Mouse (Mus musculus) embryonic facial prominence, embryonic 10.5 days (tissue): ENCODE data around the gene Commd9. TPM values are rescaled to one million over a fixed set of nuclear protein-coding genes. Genes with fewer than 3 reads are reported as not detected.

Source experiments
- DNase-seq: peaks from one replicate; pipeline ENCODE4 v3.0.0-alpha.2; 2017; ENCODE audit warnings: low spot score
- H3K27ac ChIP-seq: fragments of 300-500 bp; sonication (generic); replicated peaks from 2 replicates; pipeline ENCODE4 v1.5.1; 2016; ENCODE audit warnings: mild to moderate bottlenecking
- H3K27me3 ChIP-seq: fragments of 300-500 bp; sonication (generic); replicated peaks from 2 replicates; pipeline ENCODE4 v1.6.1; 2016; ENCODE audit warnings: low read depth, mild to moderate bottlenecking; ENCODE audit not compliant: poor library complexity, severe bottlenecking
- H3K36me3 ChIP-seq: fragments of 300-500 bp; sonication (generic); replicated peaks from 2 replicates; pipeline ENCODE4 v1.6.1; 2016; ENCODE audit warnings: mild to moderate bottlenecking, moderate library complexity
- H3K4me1 ChIP-seq: fragments of 300-500 bp; sonication (generic); 2 replicates; pipeline ENCODE4 v1.6.1; 2016
- H3K4me3 ChIP-seq: fragments of 300-500 bp; sonication (generic); 2 replicates; pipeline ENCODE4 v1.5.1; 2016; ENCODE audit warnings: mild to moderate bottlenecking, moderate library complexity
- H3K9me3 ChIP-seq: fragments of 300-500 bp; sonication (generic); 2 replicates; pipeline ENCODE4 v1.6.1; 2016; ENCODE audit warnings: mild to moderate bottlenecking
- WGBS: fragments of 180-500 bp; shearing (Covaris S2); methylation state at CpG from one replicate; pipeline ENCODE4 v1.1.7; 2016; 5-methylcytosine and 5-hydroxymethylcytosine counted together
- polyA plus RNA-seq: library from polyadenylated mRNA; unstranded; fragments of >200 nt; fragmentation: Nextera tagmentation; extraction: Ambion mirVana; gene quantifications from 2 replicates; pipeline ENCODE4 v1.2.1, GENCODE M21; 2016

Gene Commd9
- polyA plus RNA-seq, result 60.6 and 61.8 TPM in 2 replicates

DNA sequence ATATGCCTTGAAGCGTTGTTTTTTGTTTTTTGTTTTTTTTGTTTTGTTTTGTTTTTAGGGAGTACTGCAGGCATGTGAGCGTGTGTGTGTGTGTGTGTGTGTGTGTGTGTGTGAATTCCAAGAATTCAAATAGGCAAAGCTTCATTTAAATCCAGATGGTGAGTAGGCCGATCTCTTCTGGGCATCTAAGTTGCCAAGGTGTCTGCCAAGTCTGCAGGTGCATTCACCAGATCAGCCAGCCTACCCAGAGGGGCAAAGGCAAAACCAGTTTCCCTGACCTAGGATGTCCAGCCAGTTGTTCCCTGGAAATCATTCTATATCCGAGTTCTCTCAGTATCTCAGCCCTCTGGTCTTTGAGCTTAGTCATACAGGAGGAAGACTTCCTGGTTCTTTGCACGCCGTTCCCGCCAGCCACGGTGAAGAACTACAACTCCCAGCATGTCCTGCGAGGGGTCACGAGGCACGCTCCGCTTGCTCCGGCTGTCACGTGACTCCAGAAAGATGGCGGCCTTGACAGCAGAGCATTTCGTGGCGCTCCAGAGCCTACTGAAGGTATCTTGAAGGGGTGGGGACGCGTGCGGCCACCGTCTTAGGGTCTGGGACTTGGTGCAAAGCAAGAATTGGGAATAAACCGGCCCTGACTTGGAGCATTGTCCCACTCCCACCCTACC, at the start of gene Commd9:
TSS of gene Commd9 (plus strand) at position 480 of the 671 bp plus-strand sequence.
- Histone ChIP-seq H3K9me3 (no peaks in the 10 kb centered on the region), H3K27ac (peak within 1 kb of the TSS; percentile 83), H3K4me3 (peak within 1 kb of the TSS; percentile 80), H3K27me3 (0 out of 2 replicates have a peak, but pooled peaks cover 25% of the 10 kb centered on the region), H3K36me3 (no peaks in the 10 kb centered on the region), H3K4me1 (peaks cover 14% of the 10 kb centered on the region)
- peak; percentile 93 for DNase-seq
- 13% methylated on average over 22 of the region's 22 CpGs for whole genome bisulfite sequencing

DNA sequence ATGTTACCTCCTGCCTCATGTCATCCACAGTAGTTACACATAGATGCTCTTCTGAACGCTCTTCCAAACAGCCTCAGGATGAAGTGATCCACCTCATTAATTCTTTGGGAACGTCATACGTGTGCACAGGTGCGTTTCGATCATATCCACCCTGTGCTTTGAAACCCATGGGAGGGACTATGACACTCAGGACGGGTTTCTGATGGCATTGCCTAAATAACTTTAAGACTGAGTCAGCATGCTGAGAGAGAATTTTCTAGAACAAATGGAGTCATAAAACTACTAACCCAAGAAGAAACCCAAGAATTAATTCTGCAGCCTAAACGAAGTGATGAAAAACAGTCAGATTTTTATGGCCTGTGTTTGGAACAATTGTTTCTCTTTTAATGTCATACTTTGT, 43.3 kb upstream of the Commd9 start:
- Histone ChIP-seq H3K27me3 (no peaks in the 10 kb centered on the region), H3K36me3 (no peaks in the 10 kb centered on the region), H3K27ac (no peak overlapping the region), H3K4me3 (no peak overlapping the region), H3K4me1 (no peaks in the 10 kb centered on the region), H3K9me3 (no peaks in the 10 kb centered on the region)
- no peak for DNase-seq
- WGBS, result 83% methylated on average over 7 of the region's 7 CpGs

DNA sequence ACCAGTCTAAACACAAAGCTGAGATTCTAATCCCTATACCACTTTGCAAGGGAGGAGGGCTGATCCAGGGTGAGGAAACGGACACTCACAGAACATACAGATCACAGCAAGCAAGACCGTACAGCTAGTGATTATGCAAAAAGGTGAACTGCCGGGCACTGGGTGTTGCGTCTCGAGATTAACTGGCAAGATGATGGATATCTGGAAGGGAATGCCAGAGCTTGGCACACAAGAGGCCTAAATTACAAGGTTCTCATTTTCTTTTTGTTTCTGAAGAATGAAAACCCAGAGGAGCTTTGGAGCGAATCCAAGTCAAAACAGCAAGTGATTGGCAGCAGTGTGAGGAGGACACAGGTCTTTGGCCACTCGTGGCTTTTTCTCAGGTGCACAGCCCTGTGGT, 31.3 kb upstream of the Commd9 start:
- H3K36me3 ChIP-seq, result no peaks in the 10 kb centered on the region
- DNase-seq, result no peak
- WGBS, result 82% methylated on average over 7 of the region's 7 CpGs
- no peak overlapping the region for H3K27ac ChIP-seq
- H3K4me3 ChIP-seq, result no peak overlapping the region
- H3K9me3 ChIP-seq, result no peaks in the 10 kb centered on the region
- H3K4me1 ChIP-seq, result peaks cover 7% of the 10 kb centered on the region
- H3K27me3 ChIP-seq, result no peaks in the 10 kb centered on the region

DNA sequence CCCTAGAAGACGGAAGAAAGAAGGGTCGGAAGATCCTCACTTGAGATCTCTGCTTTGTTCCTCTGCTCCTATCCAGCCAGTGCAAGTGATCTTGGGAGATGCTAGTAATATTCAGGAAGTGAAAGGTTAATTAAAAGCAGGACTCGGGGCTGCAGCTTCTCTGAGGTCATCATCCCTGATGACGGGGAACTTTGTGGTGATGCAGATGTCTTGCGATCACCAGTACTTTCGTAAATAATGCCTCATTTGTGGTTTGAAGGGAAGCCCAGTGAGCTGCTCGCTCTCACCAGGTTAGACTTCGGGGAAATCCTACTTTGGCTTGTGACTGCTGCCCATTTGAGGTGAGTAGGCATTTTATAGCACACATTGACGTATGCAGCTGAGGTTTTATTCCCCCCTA, 29.9 kb upstream of the Commd9 start:
- WGBS, result 55% methylated on average over 9 of the region's 9 CpGs
- no peaks in the 10 kb centered on the region for H3K36me3 ChIP-seq
- DNase-seq, result peak; percentile 25
- no peak overlapping the region for H3K27ac ChIP-seq
- H3K9me3 ChIP-seq, result no peaks in the 10 kb centered on the region
- peaks cover 7% of the 10 kb centered on the region for H3K4me1 ChIP-seq
- no peak overlapping the region for H3K4me3 ChIP-seq
- H3K27me3 ChIP-seq, result no peaks in the 10 kb centered on the region

DNA sequence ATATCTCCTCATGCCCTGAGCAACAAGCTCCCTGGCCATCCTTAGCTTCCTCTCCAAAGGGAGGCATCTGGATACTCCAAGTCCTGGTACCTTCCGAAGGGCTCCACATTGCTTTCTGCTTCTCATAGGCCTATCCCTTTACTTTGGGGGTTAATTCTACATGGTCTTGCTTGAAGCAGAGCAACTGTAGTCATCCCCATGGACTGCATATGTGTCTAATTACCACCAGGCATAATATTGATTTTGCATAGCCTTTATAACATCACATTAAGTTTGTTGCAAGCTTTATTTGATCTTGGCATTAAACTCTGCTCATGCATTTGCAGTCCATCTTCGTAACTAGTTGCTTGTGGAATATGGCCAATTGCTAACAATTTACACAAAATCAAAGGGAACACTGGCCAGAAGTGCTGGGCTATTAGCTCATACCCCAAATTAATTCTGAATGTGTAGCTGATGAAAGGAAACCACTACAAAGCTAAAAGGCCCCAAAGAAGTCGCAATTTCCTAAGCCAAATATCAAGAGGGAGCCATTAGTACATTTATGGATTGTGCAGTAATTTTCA, 25.0 kb upstream of the Commd9 start:
- Histone ChIP-seq H3K9me3 (no peaks in the 10 kb centered on the region), H3K27me3 (no peaks in the 10 kb centered on the region), H3K36me3 (no peaks in the 10 kb centered on the region), H3K4me1 (peaks cover 20% of the 10 kb centered on the region), H3K27ac (no peak overlapping the region), H3K4me3 (no peak overlapping the region)
- DNase-seq, result no peak
- 80% methylated on average over 3 of the region's 3 CpGs for WGBS

DNA sequence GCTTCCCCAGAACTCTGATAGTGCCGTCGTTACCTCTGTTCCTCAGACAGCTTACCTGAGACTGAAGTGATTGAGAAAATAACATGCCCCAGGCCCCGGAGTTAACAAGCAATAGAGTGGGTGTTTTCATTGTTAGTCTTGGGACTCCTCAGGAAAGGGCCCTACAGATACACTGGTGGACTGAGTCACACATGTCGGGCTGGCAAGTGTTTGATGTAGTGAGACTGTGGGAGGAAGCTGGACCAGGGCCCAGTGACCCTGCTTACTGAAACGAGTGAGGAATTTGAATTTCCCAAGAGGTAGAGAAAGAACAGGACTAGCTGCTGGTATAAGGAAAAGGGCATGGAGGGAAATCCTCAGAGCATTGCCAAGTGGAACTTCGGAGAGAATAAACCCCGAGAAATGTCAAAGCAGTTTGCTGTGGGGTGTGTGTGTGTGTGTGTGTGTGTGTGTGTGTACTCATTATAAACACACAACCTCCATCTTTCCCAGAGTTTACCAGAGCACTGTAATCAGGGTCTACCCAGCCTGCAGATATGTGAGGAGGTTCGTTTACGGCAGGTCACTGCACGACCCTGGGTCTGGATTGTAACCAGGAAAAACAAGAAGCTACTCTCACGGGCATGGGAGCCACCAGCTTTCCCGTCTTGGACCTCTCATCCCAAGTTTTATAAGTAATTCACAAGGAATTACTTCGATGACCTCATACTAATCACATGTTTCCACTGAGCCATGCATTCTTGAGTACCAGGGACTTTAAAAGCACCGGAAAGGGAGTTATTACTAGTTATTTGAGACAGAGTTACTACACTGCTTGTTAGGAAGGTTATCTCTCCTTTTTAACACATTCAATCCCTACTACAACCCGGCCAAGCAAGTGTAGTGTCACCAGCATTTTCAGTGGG, 23.6 kb upstream of the Commd9 start:
- no peaks in the 10 kb centered on the region for H3K27me3 ChIP-seq
- no peaks in the 10 kb centered on the region for H3K36me3 ChIP-seq
- no peak for DNase-seq
- no peak overlapping the region for H3K4me3 ChIP-seq
- WGBS, result 74% methylated on average over 15 of the region's 15 CpGs
- H3K9me3 ChIP-seq, result no peaks in the 10 kb centered on the region
- no peak overlapping the region for H3K27ac ChIP-seq
- H3K4me1 ChIP-seq, result peaks cover 16% of the 10 kb centered on the region

DNA sequence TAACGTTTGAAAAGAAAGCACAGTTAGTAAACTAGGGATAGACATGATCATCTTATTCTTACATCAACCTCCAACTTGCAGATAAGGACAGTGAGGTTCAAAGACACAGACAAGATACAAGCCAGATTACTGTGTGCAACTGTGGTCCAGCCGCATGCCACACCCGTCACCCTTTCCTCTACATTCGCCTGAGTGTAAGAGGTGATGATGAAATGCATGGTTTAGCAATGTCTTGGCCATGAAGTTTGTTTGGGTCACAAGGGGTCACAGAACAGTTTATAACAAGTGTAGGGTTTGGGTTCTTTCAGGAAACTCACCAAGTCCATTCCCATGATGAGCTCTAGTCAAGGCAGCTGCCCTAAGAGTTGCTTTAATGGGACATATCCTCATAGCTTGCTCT, 17.4 kb upstream of the Commd9 start:
- H3K4me3 ChIP-seq, result no peak overlapping the region
- 95% methylated on average over 4 of the region's 4 CpGs for WGBS

DNA sequence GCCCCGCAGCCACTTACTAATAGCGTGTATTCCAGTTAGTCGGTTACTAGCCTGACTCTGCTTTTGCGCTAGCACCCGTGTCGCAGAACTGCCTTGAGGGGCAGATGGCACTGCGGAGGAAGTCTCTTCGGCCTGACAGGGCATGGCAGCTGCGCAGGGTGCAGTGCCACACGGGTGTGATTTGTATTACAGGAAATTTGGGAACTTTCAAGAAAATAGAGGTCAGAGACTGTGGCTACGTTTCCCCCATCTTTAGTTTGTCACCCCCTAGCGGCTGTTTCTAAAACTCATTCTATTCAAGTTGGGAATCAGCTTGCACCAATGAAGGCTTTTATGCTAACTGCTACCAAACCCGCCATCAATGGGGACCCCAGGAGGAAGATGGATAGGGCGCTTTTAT, 14.9 kb upstream of the Commd9 start:
- DNase-seq, result peak; percentile 44
- WGBS, result 28% methylated on average over 14 of the region's 14 CpGs
- H3K36me3 ChIP-seq, result no peaks in the 10 kb centered on the region
- H3K4me1 ChIP-seq, result 0 out of 2 replicates have a peak, but pooled peaks cover 3% of the 10 kb centered on the region
- H3K27me3 ChIP-seq, result peaks cover 4% of the 10 kb centered on the region
- no peaks in the 10 kb centered on the region for H3K9me3 ChIP-seq
- no peak overlapping the region for H3K27ac ChIP-seq
- H3K4me3 ChIP-seq, result peak overlapping the region; percentile 43

More for the DNA sequence above, 17.4 kb upstream of the Commd9 start:
- H3K36me3 ChIP-seq, result no peaks in the 10 kb centered on the region
- H3K9me3 ChIP-seq, result no peaks in the 10 kb centered on the region
- no peak overlapping the region for H3K27ac ChIP-seq
- 0 out of 2 replicates have a peak, but pooled peaks cover 7% of the 10 kb centered on the region for H3K4me1 ChIP-seq
- no peak for DNase-seq
- H3K27me3 ChIP-seq, result no peaks in the 10 kb centered on the region

DNA sequence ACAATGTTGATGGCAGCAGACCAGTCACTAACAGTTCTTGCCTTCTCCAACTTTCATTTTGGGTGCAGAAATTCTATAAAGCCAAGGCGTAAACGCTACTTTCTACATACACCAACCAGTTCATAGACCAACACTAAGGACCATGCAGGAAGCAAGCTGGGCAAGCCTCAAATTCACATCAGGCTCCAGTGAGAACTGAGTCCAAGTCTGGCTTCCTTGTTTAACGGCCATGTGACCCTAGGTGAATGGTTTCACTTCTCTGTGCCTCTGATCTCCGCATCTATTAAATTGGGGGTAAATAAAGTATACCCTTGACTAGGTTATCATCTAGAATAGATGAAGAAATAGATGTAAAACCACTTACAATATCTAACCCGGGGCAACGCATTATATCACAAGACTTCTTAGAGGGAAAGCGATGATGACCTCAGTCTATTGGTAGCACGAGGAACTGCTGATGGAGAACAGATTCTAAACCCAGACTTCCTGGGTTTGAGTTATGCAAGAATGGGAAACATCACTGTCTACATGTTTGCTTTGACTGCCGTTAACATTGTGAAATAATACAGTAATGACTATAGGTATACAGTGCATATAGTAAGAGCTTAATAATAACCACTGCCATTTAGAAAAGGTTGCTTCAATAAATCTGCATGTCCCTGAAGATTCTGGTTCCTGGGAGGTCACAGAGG, 4.4 kb upstream of the Commd9 start:
- peaks cover 6% of the 10 kb centered on the region for H3K4me1 ChIP-seq
- 88% methylated on average over 9 of the region's 9 CpGs for WGBS
- H3K9me3 ChIP-seq, result no peaks in the 10 kb centered on the region
- no peak overlapping the region for H3K4me3 ChIP-seq
- no peak for DNase-seq
- no peaks in the 10 kb centered on the region for H3K36me3 ChIP-seq
- peaks cover 50% of the 10 kb centered on the region for H3K27me3 ChIP-seq
- no peak overlapping the region for H3K27ac ChIP-seq

DNA sequence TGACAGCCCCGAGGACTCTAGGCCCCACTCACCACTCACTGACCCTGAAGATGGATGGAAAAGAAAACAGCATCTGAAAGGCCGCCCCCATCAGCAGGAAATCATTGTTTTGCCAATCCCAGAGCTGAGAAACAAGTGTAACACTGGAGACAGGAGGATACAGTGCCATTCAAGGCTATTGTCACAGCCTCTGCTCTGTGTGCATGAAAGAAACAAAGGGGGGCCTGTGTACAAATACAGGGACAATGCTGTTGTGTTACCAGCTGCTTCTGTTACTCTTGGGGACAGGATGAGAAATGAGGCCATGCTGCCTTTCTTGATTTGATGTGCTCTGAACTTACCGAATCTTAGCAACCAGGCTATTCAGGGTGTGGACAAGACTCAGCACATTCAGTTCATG, 3.0 kb upstream of the Commd9 start, which contains the start of gene Prr5l:
TSS of gene Prr5l (minus strand) at position 30 of the 400 bp plus-strand sequence.
- Histone ChIP-seq H3K36me3 (no peaks in the 10 kb centered on the region), H3K4me1 (peaks cover 14% of the 10 kb centered on the region), H3K27me3 (peaks cover 50% of the 10 kb centered on the region), H3K4me3 (no peak within 1 kb of the TSS), H3K27ac (no peak within 1 kb of the TSS), H3K9me3 (no peaks in the 10 kb centered on the region)
- 43% methylated on average over 3 of the region's 3 CpGs for WGBS
- DNase-seq, result no peak

DNA sequence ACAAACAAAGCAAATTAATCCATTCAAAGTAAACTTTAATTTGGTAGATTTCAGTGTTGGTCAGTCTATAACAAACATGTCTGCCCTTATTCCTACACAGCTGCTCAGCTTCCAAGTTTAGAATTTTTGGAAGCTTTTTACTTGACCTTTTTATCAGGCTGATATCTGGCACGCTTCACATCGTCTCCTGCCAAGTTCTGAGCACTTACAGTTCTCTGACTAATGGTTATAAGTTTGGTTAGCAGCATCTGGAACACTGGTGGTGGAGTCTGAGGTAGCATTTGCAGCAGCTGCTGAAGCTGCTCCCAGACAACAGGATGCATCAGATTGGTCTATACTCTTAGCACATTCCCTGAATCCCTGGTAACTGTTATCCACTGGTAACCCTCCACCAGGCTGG, 1.8 kb upstream of the Commd9 start:
- H3K4me1 ChIP-seq, result peaks cover 14% of the 10 kb centered on the region
- peaks cover 40% of the 10 kb centered on the region; the same call in 1 of the 2 replicates for H3K27me3 ChIP-seq
- DNase-seq, result no peak
- no peak overlapping the region for H3K4me3 ChIP-seq
- no peaks in the 10 kb centered on the region for H3K9me3 ChIP-seq
- WGBS, result 85% methylated on average over 2 of the region's 2 CpGs
- H3K27ac ChIP-seq, result no peak overlapping the region
- H3K36me3 ChIP-seq, result no peaks in the 10 kb centered on the region

DNA sequence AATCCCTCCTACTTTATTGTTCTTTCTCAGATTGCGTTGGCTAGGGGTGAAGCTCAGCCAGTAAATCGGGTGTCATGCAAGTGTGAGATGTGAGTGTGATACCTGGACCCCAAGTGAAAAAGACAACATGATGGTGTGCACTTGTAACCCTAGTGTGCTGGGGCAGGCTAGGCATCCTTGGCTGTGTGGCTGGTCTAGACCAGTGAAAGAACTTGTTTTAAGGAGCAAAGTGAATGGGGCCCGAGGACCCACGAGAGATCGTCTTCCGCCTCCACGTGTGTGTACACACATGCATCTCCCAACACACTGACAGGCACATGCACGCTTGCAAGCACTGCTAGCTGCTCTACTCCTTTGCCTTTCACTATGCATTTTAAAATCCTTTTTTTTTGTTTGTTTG, 2.8 kb downstream of the Commd9 start:
- H3K36me3 ChIP-seq, result no peaks in the 10 kb centered on the region
- H3K27ac ChIP-seq, result no peak overlapping the region
- H3K27me3 ChIP-seq, result 0 out of 2 replicates have a peak, but pooled peaks cover 10% of the 10 kb centered on the region
- WGBS, result 91% methylated on average over 8 of the region's 8 CpGs
- peaks cover 14% of the 10 kb centered on the region for H3K4me1 ChIP-seq
- no peak for DNase-seq
- H3K4me3 ChIP-seq, result no peak overlapping the region
- H3K9me3 ChIP-seq, result no peaks in the 10 kb centered on the region
